Mouse (Mus musculus) embryonic fibroblast, embryonic 13.5 days (primary cell): ENCODE measurements around the gene Scd1.

ENCODE experiments used
- CTCF ChIP-seq: IDR thresholded peaks from 2 replicates; pipeline ENCODE4 v1.5.1; 2011; ENCODE audit warnings: mild to moderate bottlenecking, control low read depth, low read length, moderate library complexity, borderline replicate concordance; ENCODE audit not compliant: insufficient read depth
- POLR2A ChIP-seq: IDR thresholded peaks from 2 replicates; pipeline ENCODE4 v1.6.1; 2011; ENCODE audit warnings: low read depth, mild to moderate bottlenecking, control low read depth, low read length, moderate library complexity

GRCm38 (mm10) chr19:44387089-44387671, 20.5 kb downstream of the Scd1 start:
- TF ChIP-seq CTCF: no peak
- no peak for TF ChIP-seq POLR2A
